Mouse (Mus musculus): Measurements from ENCODE around the gene Pkd2l1.

GRCm38 (mm10) chr19:44135960-44136485, 56.2 kb downstream of the Pkd2l1 start:
- TF ChIP-seq POLR2A (IDR thresholded peaks at IDR 0.05; ENCODE audit: low read depth, low read length) (no peak), CTCF (IDR thresholded peaks at IDR 0.05; ENCODE audit: borderline replicate concordance, insufficient read depth, low read length) (no peak)
